9 mouse cellular contexts compared by ENCODE assay signal in the genomic region with DNA sequence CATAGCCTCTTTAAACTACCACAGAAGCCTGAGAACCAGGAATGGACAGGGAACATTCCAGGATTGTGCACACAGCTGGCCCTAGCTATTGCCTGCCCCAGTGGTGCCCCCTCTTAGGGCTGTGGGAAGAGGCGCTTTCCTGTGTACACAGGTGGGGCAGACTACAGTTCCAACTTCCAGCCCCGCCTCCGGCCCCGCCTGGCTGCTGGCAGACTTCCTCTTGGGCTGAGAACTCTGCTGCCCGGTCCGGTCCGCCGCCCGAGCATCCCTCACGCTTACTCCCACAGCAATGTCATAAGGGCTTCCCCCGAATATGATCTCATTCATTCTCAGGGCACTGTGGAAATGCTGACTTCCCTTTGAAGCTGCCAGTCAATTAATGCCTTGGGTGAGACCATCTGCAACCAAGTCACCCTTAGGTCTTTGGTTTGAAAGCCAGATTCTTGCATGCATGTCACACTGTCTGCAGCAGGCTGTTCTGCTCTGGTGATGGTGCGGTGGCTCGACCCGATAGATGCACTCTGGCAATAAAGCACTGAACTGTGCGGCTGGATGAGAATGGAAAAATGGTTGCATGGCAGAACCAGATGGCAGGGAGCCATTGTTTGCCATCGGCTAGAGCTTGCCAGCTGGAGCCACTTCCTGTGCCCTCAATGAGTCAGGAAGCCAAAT. TPM values are rescaled to one million over a fixed set of nuclear protein-coding genes. Genes with fewer than 3 reads are reported as not detected.
DNase-seq lines count a peak whose midpoint lies in the region; ATAC-seq and TF ChIP-seq lines count a peak whose summit lies in the region.
"Had no signal": no experiment of that assay in that cellular context is flagged by ENCODE, and none has a peak within 500 bp of the region (broad histone marks: within the 10 kb centered on the region; RNA-seq: fewer than 3 reads in every experiment).

No protein-coding gene starts in this region.

- H3K27me3 ChIP-seq in liver, embryonic 14.5 days (ENCODE audit: control insufficient read depth, insufficient read depth, low read length): no peaks in the 10 kb centered on the region; the same call in 1 of the 2 replicates
- H3K27me3 ChIP-seq in myocyte (ENCODE audit: control insufficient read depth, insufficient read depth, insufficient read length): no peaks in the 10 kb centered on the region

- 0 out of 2 replicates have a peak, but pooled peaks have one; percentile 21 for ATAC-seq in liver, embryonic 14.5 days (ENCODE audit: insufficient read depth)

- no peak for DNase-seq in ES-E14 (ENCODE audit: low read depth, low spot score)
- peak; percentile 38 for DNase-seq in c-Kit-positive CD71-negative TER-119-negative erythroid progenitor cells, embryonic 14.5 days (ENCODE audit: low read depth)
- peak; percentile 45 for DNase-seq in gastrocnemius, postnatal 10 days
- DNase-seq in induced T-regulatory cell, adult 2 months (ENCODE audit: low read depth): peak; percentile 44
- DNase-seq in liver, embryonic 14.5 days (ENCODE audit: low read depth in 3 of 3, low spot score in 3 of 3): no peak
- peak; percentile 52 for DNase-seq in urinary bladder, adult 2 months (ENCODE audit: low spot score)
- no peak for DNase-seq in right cerebral cortex, postnatal 14 days

- no peak overlapping the region for H3K27ac ChIP-seq in ES-E14 (ENCODE audit: insufficient read depth, low read depth, low read length, poor library complexity, severe bottlenecking)
- H3K27ac ChIP-seq in liver, embryonic 14.5 days: no peak overlapping the region

- in situ Hi-C loops in ES-E14 (cut with MboI; ENCODE audit: low sequenced_read_pairs in 2 of 2, unreplicated experiment in 2 of 2): no loop called here

- TF ChIP-seq EP300 in liver, embryonic 14.5 days (IDR thresholded peaks at IDR 0.05; ENCODE audit: low read depth): no peak

- no peaks in the 10 kb centered on the region for H3K36me3 ChIP-seq in ES-E14 (ENCODE audit: control insufficient read depth, insufficient read depth, low read length, poor library complexity, severe bottlenecking)
- H3K36me3 ChIP-seq in liver, embryonic 14.5 days (replicated peaks; ENCODE audit: control insufficient read depth, insufficient read depth, low read depth): no peaks in the 10 kb centered on the region
- no peaks in the 10 kb centered on the region for H3K36me3 ChIP-seq in myocyte (ENCODE audit: control insufficient read depth, insufficient read depth)

- no peak for TF ChIP-seq CTCF in liver, embryonic 14.5 days (IDR thresholded peaks at IDR 0.05; ENCODE audit: low read depth)

- H3K4me3 ChIP-seq in ES-E14 (ENCODE audit: insufficient read depth in 1 of 2, low read depth in 1 of 2, low read length in 2 of 2, poor library complexity in 1 of 2, severe bottlenecking in 1 of 2): peak overlapping the region in 1 of 2 experiments; percentile 10; a peak in 2 of 4 replicates
- H3K4me3 ChIP-seq in liver, embryonic 14.5 days (ENCODE audit: insufficient read depth in 1 of 2, low read depth in 2 of 2, low read length in 2 of 2): no peak overlapping the region
- H3K4me3 ChIP-seq in myocyte: no peak overlapping the region

- H3K9me3 ChIP-seq in ES-E14 (ENCODE audit: control insufficient read depth, insufficient read depth, low read depth, low read length): no peaks in the 10 kb centered on the region
- no peaks in the 10 kb centered on the region for H3K9me3 ChIP-seq in liver, embryonic 14.5 days (ENCODE audit: control insufficient read depth, low read length)

- WGBS in liver, embryonic 14.5 days (ENCODE audit: insufficient replicate concordance): 12% methylated on average over 16 of the region's 16 CpGs

- no peaks in the 10 kb centered on the region for H3K79me2 ChIP-seq in myocyte (ENCODE audit: control insufficient read depth, insufficient read depth)

- H3K4me1 ChIP-seq in ES-E14 (ENCODE audit: control insufficient read depth in 2 of 2, insufficient read depth in 2 of 2, low read length in 2 of 2, poor library complexity in 1 of 2): peaks cover 8 to 10% of the 10 kb centered on the region in 2 experiments
- H3K4me1 ChIP-seq in liver, embryonic 14.5 days (replicated peaks; ENCODE audit: control insufficient read depth in 2 of 2, insufficient read depth in 2 of 2, low read length in 1 of 2): peaks cover 0 to 2% of the 10 kb centered on the region in 2 experiments; a peak in 2 of 4 replicates

- peak; percentile 11 for TF ChIP-seq POLR2A in myocyte (IDR thresholded peaks at IDR 0.05; ENCODE audit: insufficient read length, low read depth)

- H3ac ChIP-seq in myocyte (ENCODE audit: control insufficient read depth, insufficient read length): no peak overlapping the region

- H3K4me2 ChIP-seq in liver, embryonic 14.5 days (ENCODE audit: low read depth): 0 out of 2 replicates have a peak overlapping the region, but pooled peaks have one; percentile 4
- peak overlapping the region; percentile 95 for H3K4me2 ChIP-seq in myocyte (ENCODE audit: low read depth)

- H3K9ac ChIP-seq in ES-E14 (ENCODE audit: insufficient read depth, low read depth, low read length, poor library complexity, severe bottlenecking): 0 out of 2 replicates have a peak overlapping the region, but pooled peaks have one; percentile 17
- H3K9ac ChIP-seq in liver, embryonic 14.5 days (replicated peaks): no peak overlapping the region

TF ChIP-seq in ES-E14, 5 proteins besides CTCF, POLR2A, EP300 and RAD21:
- TF ChIP-seq ZNF384 (IDR thresholded peaks at IDR 0.05; ENCODE audit: low read depth, low read length) (no peak), HCFC1 (IDR thresholded peaks at IDR 0.05; ENCODE audit: borderline replicate concordance, insufficient read depth, low read length) (no peak), CHD2 (IDR thresholded peaks at IDR 0.05; ENCODE audit: low read depth, low read length) (no peak), ZC3H11A (IDR thresholded peaks at IDR 0.05; ENCODE audit: borderline replicate concordance, low read depth, low read length) (no peak), MAFK (IDR thresholded peaks at IDR 0.05; ENCODE audit: insufficient read depth, low read depth, low read length) (no peak)

TF ChIP-seq in myocyte, 11 proteins besides CTCF, POLR2A, EP300 and RAD21:
- TF ChIP-seq E2F4 (IDR thresholded peaks at IDR 0.05; ENCODE audit: insufficient read depth) (no peak), MYOD1 (IDR thresholded peaks at IDR 0.05; ENCODE audit: control insufficient read depth in 1 of 3, insufficient read length in 2 of 3, low read depth in 2 of 3) (peak in 2 of 3 experiments; percentile 12 to 22)

RNA-seq across cellular contexts. Expression of gene Pbp2, which starts 13.2 kb away (rescaled TPM):
- 0.31 TPM in 1 of 2 replicates, not detected in the other for total RNA-seq in ES-E14 (2012; rRNA removed)
- total RNA-seq in gastrocnemius, postnatal 10 days (2021): not detected
- not detected in 2 replicates for polyA plus RNA-seq in liver, embryonic 14.5 days (2012; rRNA removed)
- not detected in 2 replicates for polyA plus RNA-seq in liver, embryonic 14.5 days (2014; fragmentation: Nextera tagmentation; extraction: Ambion mirVana)
- polyA plus RNA-seq in myocyte (2012; fragmentation: generic; extraction: Trizol): 0.16 TPM
- 0.41 and 0.52 TPM in 2 replicates for polyA plus RNA-seq in urinary bladder, adult 2 months (2012; rRNA removed)
- total RNA-seq: layer of hippocampus, adult 18-20 months had no signal

RNA-seq across cellular contexts. Expression of gene Emp1, which starts 38.9 kb away (rescaled TPM):
- 49.3 and 61.3 TPM in 2 replicates for total RNA-seq in ES-E14 (2012; rRNA removed)
- total RNA-seq in gastrocnemius, postnatal 10 days (2021): 100 to 1,000 TPM; 145 to 163 TPM
- polyA plus RNA-seq in liver, embryonic 14.5 days (2012; rRNA removed): 2.0 and 2.1 TPM in 2 replicates
- polyA plus RNA-seq in liver, embryonic 14.5 days (2014; fragmentation: Nextera tagmentation; extraction: Ambion mirVana): 0.55 and 0.66 TPM in 2 replicates
- polyA plus RNA-seq in myocyte (2012; fragmentation: generic; extraction: Trizol): 112 TPM
- polyA plus RNA-seq in urinary bladder, adult 2 months (2012; rRNA removed): 102 and 112 TPM in 2 replicates

Comparison
In these comparisons a context has a peak if more than half of its experiments do, and no peak if none do; other contexts are left out.
1. DNase-seq: peak in c-Kit-positive CD71-negative TER-119-negative erythroid progenitor cells, embryonic 14.5 days (single experiment), gastrocnemius, postnatal 10 days (single experiment), induced T-regulatory cell, adult 2 months (single experiment) and urinary bladder, adult 2 months (single experiment); none in ES-E14 (single experiment), liver, embryonic 14.5 days (0 of 3) and right cerebral cortex, postnatal 14 days (single experiment).
2. RNA of gene Emp1, which starts 38.9 kb away (polyA plus RNA-seq): 112 TPM in myocyte (single experiment) and 102 to 112 TPM in urinary bladder, adult 2 months; 0.55 to 2.1 TPM in liver, embryonic 14.5 days; every median in the first group is over 10 times any median in the second.